Mouse (Mus musculus): ENCODE measurements around the gene Efna2. TPM values are rescaled to one million over a fixed set of nuclear protein-coding genes. Genes with fewer than 3 reads are reported as not detected.

Efna2 gene
- polyA plus RNA-seq, 1 experiment from 2014 or later, result 0.53 TPM

DNA sequence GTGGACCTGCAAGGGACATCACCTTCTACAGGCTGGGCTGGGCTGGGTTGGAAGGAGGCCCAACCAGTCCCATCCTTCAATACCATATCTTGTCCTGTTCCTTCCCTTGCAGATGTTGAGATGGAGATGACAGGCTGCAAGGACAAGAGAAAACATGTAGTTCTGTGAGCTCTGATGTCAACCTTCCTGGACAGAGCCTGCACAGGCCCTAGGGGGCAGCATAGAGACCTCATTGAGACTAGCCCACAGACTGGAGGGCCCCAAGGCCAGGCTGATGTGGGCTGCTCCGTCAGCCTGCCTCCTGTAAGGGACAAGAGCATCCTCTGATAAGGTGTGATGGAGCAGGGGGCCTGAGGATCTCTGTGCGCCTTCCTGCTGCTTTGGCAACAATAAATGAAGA lies 4.6 kb upstream of the Efna2 start:
- no peak overlapping the region for H3K4me2 ChIP-seq (ENCODE audit: low read depth, low read length)
- WGBS (ENCODE audit: insufficient replicate concordance), result 29% methylated on average over 2 of the region's 2 CpGs
- H3K9ac ChIP-seq (ENCODE audit: low read depth, low read length), result no peak overlapping the region
- no peaks in the 10 kb centered on the region; the same call in 1 of the 2 replicates for H3K9me3 ChIP-seq (replicated peaks; ENCODE audit: control insufficient read depth, low read length)
- H3K4me3 ChIP-seq (ENCODE audit: low read depth, low read length), result no peak overlapping the region
- ATAC-seq (ENCODE audit: low read depth), result no peak
- no peak overlapping the region for H3K27ac ChIP-seq (ENCODE audit: low read length)
- peaks cover 25% of the 10 kb centered on the region for H3K4me1 ChIP-seq (ENCODE audit: control insufficient read depth, low read depth, low read length)
- H3K36me3 ChIP-seq (ENCODE audit: control insufficient read depth, insufficient read depth), result peaks cover 25% of the 10 kb centered on the region
- peaks cover 21% of the 10 kb centered on the region for H3K27me3 ChIP-seq (ENCODE audit: control insufficient read depth, insufficient read depth, low read depth, low read length)

DNA sequence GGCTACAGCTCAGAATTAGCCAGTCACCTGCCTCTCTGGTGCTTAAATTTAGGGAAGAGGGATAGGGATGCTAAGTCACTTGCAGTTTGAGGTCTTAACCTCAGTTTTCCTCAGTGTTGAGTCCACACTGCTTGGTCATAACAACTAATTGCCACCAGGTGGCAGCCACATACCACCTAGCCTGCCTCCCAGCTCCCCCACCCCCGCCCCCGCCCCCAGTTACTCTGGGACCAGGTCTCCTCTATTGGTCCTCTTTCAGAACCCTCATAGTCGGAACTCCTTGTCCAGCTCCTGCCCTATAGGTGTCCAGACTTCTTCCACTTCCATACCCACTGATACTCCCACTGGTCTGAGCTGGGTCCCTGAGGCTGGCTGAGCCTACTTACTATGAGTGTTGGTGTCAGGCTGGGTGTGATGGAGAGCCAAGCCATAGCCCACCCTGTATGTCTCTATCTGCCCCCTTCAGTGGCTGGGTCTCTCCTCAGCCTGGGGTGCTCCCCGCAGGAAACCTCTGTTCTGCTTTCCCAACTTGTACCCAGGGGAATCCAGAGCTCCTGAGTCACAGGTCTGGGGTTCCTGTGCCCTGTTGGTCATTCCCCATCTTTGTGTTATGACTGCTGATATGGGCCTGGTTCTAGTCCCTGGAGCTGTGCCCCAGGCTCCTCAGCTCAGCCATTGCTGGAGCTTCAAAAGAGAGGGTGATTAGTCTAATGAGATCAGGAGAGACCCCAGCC lies 3.6 kb upstream of the Efna2 start:
- no peak overlapping the region for H3K9ac ChIP-seq (ENCODE audit: low read depth, low read length)
- no peak for ATAC-seq (ENCODE audit: low read depth)
- WGBS (ENCODE audit: insufficient replicate concordance), result 26% methylated on average over 4 of the region's 4 CpGs
- H3K36me3 ChIP-seq (ENCODE audit: control insufficient read depth, insufficient read depth), result peaks cover 15% of the 10 kb centered on the region
- no peaks in the 10 kb centered on the region; the same call in 1 of the 2 replicates for H3K9me3 ChIP-seq (replicated peaks; ENCODE audit: control insufficient read depth, low read length)
- H3K27ac ChIP-seq (ENCODE audit: low read length), result no peak overlapping the region
- peaks cover 31% of the 10 kb centered on the region for H3K27me3 ChIP-seq (ENCODE audit: control insufficient read depth, insufficient read depth, low read depth, low read length)
- no peak overlapping the region for H3K4me3 ChIP-seq (ENCODE audit: low read depth, low read length)
- H3K4me2 ChIP-seq (ENCODE audit: low read depth, low read length), result no peak overlapping the region
- peaks cover 27% of the 10 kb centered on the region for H3K4me1 ChIP-seq (ENCODE audit: control insufficient read depth, low read depth, low read length)

GRCm38 (mm10) chr10:80176270-80176834 lies 2.9 kb upstream of the Efna2 start:
- ATAC-seq (ENCODE audit: low read depth), result no peak
- 65% methylated on average over 5 of the region's 5 CpGs for WGBS (ENCODE audit: insufficient replicate concordance)

DNA sequence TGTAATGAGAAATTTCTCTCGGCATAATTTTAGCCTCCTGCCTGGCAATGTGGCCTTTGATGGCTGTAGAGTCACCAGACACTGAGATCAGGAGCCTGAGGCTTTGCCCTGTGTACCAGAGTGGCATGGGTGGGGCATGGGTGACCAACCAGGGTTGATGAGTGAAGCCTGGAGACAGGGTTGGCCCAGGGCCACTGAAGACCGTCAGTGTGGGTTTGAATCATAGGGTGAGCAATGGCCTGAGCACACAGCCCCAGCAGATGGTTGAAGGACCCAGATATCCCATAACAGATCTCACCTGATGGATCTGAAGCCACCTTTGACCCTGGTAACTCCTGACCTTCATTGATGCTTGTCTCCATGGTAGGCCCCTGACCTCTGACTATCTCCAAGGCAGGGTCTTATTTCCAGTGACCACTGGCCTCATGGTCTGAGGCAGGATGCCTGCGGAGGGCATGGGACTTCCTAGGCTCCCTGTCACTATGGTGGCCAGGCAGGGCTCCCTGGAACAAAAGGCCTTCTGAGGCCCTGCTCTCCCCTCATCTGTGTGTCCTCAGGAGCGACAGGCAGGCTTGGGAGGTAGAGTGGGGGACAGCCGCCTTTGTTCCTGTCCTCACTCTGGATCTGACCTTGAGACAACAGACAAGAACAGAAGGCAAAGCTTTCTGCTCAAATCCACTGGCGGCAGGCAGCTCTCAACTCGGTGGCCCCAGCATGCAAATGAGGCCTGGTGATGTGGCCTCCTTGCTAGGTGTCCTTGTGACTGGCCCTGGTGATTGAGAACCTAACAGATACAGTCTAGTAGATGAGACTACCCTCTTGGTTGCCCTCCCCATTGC lies 1.6 kb upstream of the Efna2 start:
- ATAC-seq (ENCODE audit: low read depth), result no peak
- WGBS (ENCODE audit: insufficient replicate concordance), result 64% methylated on average over 7 of the region's 7 CpGs
- Histone ChIP-seq H3K4me1 (ENCODE audit: control insufficient read depth, low read depth, low read length) (peaks cover 19% of the 10 kb centered on the region), H3K9me3 (replicated peaks; ENCODE audit: control insufficient read depth, low read length) (no peaks in the 10 kb centered on the region), H3K4me2 (ENCODE audit: low read depth, low read length) (no peak overlapping the region), H3K9ac (ENCODE audit: low read depth, low read length) (no peak overlapping the region), H3K36me3 (ENCODE audit: control insufficient read depth, insufficient read depth) (no peaks in the 10 kb centered on the region), H3K27ac (ENCODE audit: low read length) (no peak overlapping the region), H3K4me3 (ENCODE audit: low read depth, low read length) (no peak overlapping the region), H3K27me3 (ENCODE audit: control insufficient read depth, insufficient read depth, low read depth, low read length) (peaks cover 36% of the 10 kb centered on the region)

More at GRCm38 (mm10) chr10:80176270-80176834, 2.9 kb upstream of the Efna2 start:
- Histone ChIP-seq H3K27me3 (ENCODE audit: control insufficient read depth, insufficient read depth, low read depth, low read length) (peaks cover 36% of the 10 kb centered on the region), H3K4me1 (ENCODE audit: control insufficient read depth, low read depth, low read length) (peaks cover 27% of the 10 kb centered on the region), H3K36me3 (ENCODE audit: control insufficient read depth, insufficient read depth) (peaks cover 9% of the 10 kb centered on the region), H3K27ac (ENCODE audit: low read length) (no peak overlapping the region), H3K4me2 (ENCODE audit: low read depth, low read length) (no peak overlapping the region), H3K9ac (ENCODE audit: low read depth, low read length) (no peak overlapping the region), H3K4me3 (ENCODE audit: low read depth, low read length) (no peak overlapping the region), H3K9me3 (replicated peaks; ENCODE audit: control insufficient read depth, low read length) (no peaks in the 10 kb centered on the region; the same call in 1 of the 2 replicates)

DNA sequence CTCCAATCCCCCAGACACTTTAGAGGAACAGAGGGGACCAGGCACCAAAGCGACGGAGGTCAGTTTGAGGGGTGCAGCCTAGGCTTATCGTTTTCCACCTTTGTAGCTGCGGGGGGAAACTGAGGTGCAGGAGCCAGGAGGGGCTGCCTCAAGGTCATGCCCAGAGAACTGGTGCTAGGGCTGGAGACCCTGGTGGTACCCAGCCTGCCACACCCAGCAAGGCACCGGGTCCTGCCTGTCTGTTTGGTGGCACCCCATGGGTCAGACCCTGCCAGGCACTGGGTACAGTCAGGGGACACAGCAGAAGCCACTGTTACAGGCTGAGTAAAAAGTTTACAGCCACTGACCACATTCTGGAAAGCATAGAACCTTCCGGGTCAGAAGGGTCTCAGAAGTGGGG lies 1.0 kb downstream of the Efna2 start:
- H3K9ac ChIP-seq (ENCODE audit: low read depth, low read length), result no peak overlapping the region
- whole genome bisulfite sequencing (ENCODE audit: insufficient replicate concordance), result 49% methylated on average over 6 of the region's 6 CpGs

GRCm38 (mm10) chr10:80180823-80181222 lies 1.5 kb downstream of the Efna2 start:
- Histone ChIP-seq H3K27me3 (ENCODE audit: control insufficient read depth, insufficient read depth, low read depth, low read length) (peaks cover 44% of the 10 kb centered on the region), H3K27ac (ENCODE audit: low read length) (no peak overlapping the region)

More for the DNA sequence above, 1.0 kb downstream of the Efna2 start:
- Histone ChIP-seq H3K9me3 (replicated peaks; ENCODE audit: control insufficient read depth, low read length) (no peaks in the 10 kb centered on the region), H3K27ac (ENCODE audit: low read length) (no peak overlapping the region), H3K36me3 (ENCODE audit: control insufficient read depth, insufficient read depth) (no peaks in the 10 kb centered on the region), H3K4me1 (ENCODE audit: control insufficient read depth, low read depth, low read length) (peaks cover 8% of the 10 kb centered on the region), H3K4me2 (ENCODE audit: low read depth, low read length) (no peak overlapping the region), H3K27me3 (ENCODE audit: control insufficient read depth, insufficient read depth, low read depth, low read length) (peaks cover 41% of the 10 kb centered on the region), H3K4me3 (ENCODE audit: low read depth, low read length) (no peak overlapping the region)
- ATAC-seq (ENCODE audit: low read depth), result no peak

GRCm38 (mm10) chr10:80182547-80182946 lies 3.3 kb downstream of the Efna2 start:
- Histone ChIP-seq H3K4me1 (ENCODE audit: control insufficient read depth, low read depth, low read length) (peaks cover 8% of the 10 kb centered on the region), H3K27ac (ENCODE audit: low read length) (no peak overlapping the region), H3K4me3 (ENCODE audit: low read depth, low read length) (no peak overlapping the region), H3K4me2 (ENCODE audit: low read depth, low read length) (no peak overlapping the region), H3K9ac (ENCODE audit: low read depth, low read length) (no peak overlapping the region), H3K9me3 (replicated peaks; ENCODE audit: control insufficient read depth, low read length) (no peaks in the 10 kb centered on the region), H3K27me3 (ENCODE audit: control insufficient read depth, insufficient read depth, low read depth, low read length) (peaks cover 61% of the 10 kb centered on the region), H3K36me3 (ENCODE audit: control insufficient read depth, insufficient read depth) (no peaks in the 10 kb centered on the region)
- WGBS (ENCODE audit: insufficient replicate concordance), result 72% methylated on average over 7 of the region's 7 CpGs
- no peak for ATAC-seq (ENCODE audit: low read depth)

More at GRCm38 (mm10) chr10:80180823-80181222, 1.5 kb downstream of the Efna2 start:
- no peak overlapping the region for H3K4me2 ChIP-seq (ENCODE audit: low read depth, low read length)
- no peak overlapping the region for H3K9ac ChIP-seq (ENCODE audit: low read depth, low read length)
- WGBS (ENCODE audit: insufficient replicate concordance), result 59% methylated on average over 5 of the region's 5 CpGs
- no peaks in the 10 kb centered on the region for H3K36me3 ChIP-seq (ENCODE audit: control insufficient read depth, insufficient read depth)
- ATAC-seq (ENCODE audit: low read depth), result no peak
- H3K4me1 ChIP-seq (ENCODE audit: control insufficient read depth, low read depth, low read length), result peaks cover 8% of the 10 kb centered on the region
- no peaks in the 10 kb centered on the region for H3K9me3 ChIP-seq (replicated peaks; ENCODE audit: control insufficient read depth, low read length)
- H3K4me3 ChIP-seq (ENCODE audit: low read depth, low read length), result no peak overlapping the region

GRCm38 (mm10) chr10:80186649-80187048 lies 7.4 kb downstream of the Efna2 start:
- Histone ChIP-seq H3K9ac (ENCODE audit: low read depth, low read length) (no peak overlapping the region), H3K36me3 (ENCODE audit: control insufficient read depth, insufficient read depth) (no peaks in the 10 kb centered on the region), H3K4me2 (ENCODE audit: low read depth, low read length) (no peak overlapping the region), H3K27ac (ENCODE audit: low read length) (no peak overlapping the region), H3K4me3 (ENCODE audit: low read depth, low read length) (no peak overlapping the region), H3K27me3 (ENCODE audit: control insufficient read depth, insufficient read depth, low read depth, low read length) (peaks cover 64% of the 10 kb centered on the region), H3K4me1 (ENCODE audit: control insufficient read depth, low read depth, low read length) (peaks cover 3% of the 10 kb centered on the region; the same call in 1 of the 2 replicates), H3K9me3 (replicated peaks; ENCODE audit: control insufficient read depth, low read length) (no peaks in the 10 kb centered on the region)
- no peak for ATAC-seq (ENCODE audit: low read depth)
- WGBS (ENCODE audit: insufficient replicate concordance), result 28% methylated on average over 27 of the region's 27 CpGs

Data from liver, embryonic 16.5 days (tissue).